Mouse (Mus musculus): ENCODE results near the gene Hist1h3g. TPM values are rescaled to one million over a fixed set of nuclear protein-coding genes. Genes with fewer than 3 reads are reported as not detected.
"Not testable (repeated sequence)": the region's sequence is repeated elsewhere in the genome, so short reads cannot be mapped to it uniquely, and the experiment has no call there.

Gene Hist1h3g
- polyA plus RNA-seq, 1 experiment = 16.1 TPM

- Histone ChIP-seq H3K27ac (ENCODE audit: control insufficient read depth, insufficient read depth, low read depth, low read length, poor library complexity) (peak within 1 kb of the TSS; percentile 98), H3K4me3 (replicated peaks; ENCODE audit: control insufficient read depth, low read depth, low read length) (peak within 1 kb of the TSS; percentile 78)
- TF ChIP-seq POLR2A (IDR thresholded peaks at IDR 0.05; ENCODE audit: borderline replicate concordance, control insufficient read depth, low read depth, low read length) = peak; percentile 92
- WGBS = under 1% methylated on average over 42 of the region's 42 CpGs
- not testable (repeated sequence) for H3K4me1 ChIP-seq (ENCODE audit: control insufficient read depth, insufficient read depth, low read length)
These were observed 7.9 kb downstream of the Hist1h3g start, which contains the start of gene Hist1h2bh for GRCm38 (mm10) chr13:23542999-23543607. Hist1h2bh (minus strand) TSS chr13:23543392.

- under 1% methylated on average over 32 of the region's 45 CpGs for WGBS
- Histone ChIP-seq H3K27ac (ENCODE audit: control insufficient read depth, insufficient read depth, low read depth, low read length, poor library complexity) (peak within 1 kb of the TSS; percentile 98), H3K4me1 (ENCODE audit: control insufficient read depth, insufficient read depth, low read length) (no peaks in the 10 kb centered on the region), H3K4me3 (replicated peaks; ENCODE audit: control insufficient read depth, low read depth, low read length) (peak within 1 kb of the TSS; percentile 78)
- no peak for TF ChIP-seq CTCF (IDR thresholded peaks at IDR 0.05; ENCODE audit: control insufficient read depth, insufficient read depth, low read length)
- TF ChIP-seq POLR2A (IDR thresholded peaks at IDR 0.05; ENCODE audit: borderline replicate concordance, control insufficient read depth, low read depth, low read length) = peak; percentile 96
These were observed 9.0 kb downstream of the Hist1h3g start, which contains the start of gene Hist1h3f for GRCm38 (mm10) chr13:23543965-23544786. Hist1h3f (plus strand) TSS chr13:23544052.

- 1% methylated on average over 11 of the region's 14 CpGs for WGBS
These were observed 9.5 kb downstream of the Hist1h3g start for GRCm38 (mm10) chr13:23544787-23545120.

GRCm38 (mm10) chr13:23546694-23547093, 11.5 kb downstream of the Hist1h3g start:
- H3K4me3 ChIP-seq (replicated peaks; ENCODE audit: control insufficient read depth, low read depth, low read length) = no peak overlapping the region
- 84% methylated on average over 5 of the region's 5 CpGs for WGBS
- H3K27ac ChIP-seq (ENCODE audit: control insufficient read depth, insufficient read depth, low read depth, low read length, poor library complexity) = no peak overlapping the region
- TF ChIP-seq POLR2A (IDR thresholded peaks at IDR 0.05; ENCODE audit: borderline replicate concordance, control insufficient read depth, low read depth, low read length) (no peak), CTCF (IDR thresholded peaks at IDR 0.05; ENCODE audit: control insufficient read depth, insufficient read depth, low read length) (no peak)
- no peaks in the 10 kb centered on the region for H3K4me1 ChIP-seq (ENCODE audit: control insufficient read depth, insufficient read depth, low read length)

More at GRCm38 (mm10) chr13:23544787-23545120, 9.5 kb downstream of the Hist1h3g start:
- Histone ChIP-seq H3K27ac (ENCODE audit: control insufficient read depth, insufficient read depth, low read depth, low read length, poor library complexity) (peak overlapping the region; percentile 97), H3K4me3 (replicated peaks; ENCODE audit: control insufficient read depth, low read depth, low read length) (peak overlapping the region; percentile 37)
- not testable (repeated sequence) for H3K4me1 ChIP-seq (ENCODE audit: control insufficient read depth, insufficient read depth, low read length)

GRCm38 (mm10) chr13:23550761-23551145, 15.5 kb downstream of the Hist1h3g start:
- peak overlapping the region; percentile 96 for H3K27ac ChIP-seq (ENCODE audit: control insufficient read depth, insufficient read depth, low read depth, low read length, poor library complexity)
- H3K4me3 ChIP-seq (replicated peaks; ENCODE audit: control insufficient read depth, low read depth, low read length) = peak overlapping the region; percentile 64
- TF ChIP-seq CTCF (IDR thresholded peaks at IDR 0.05; ENCODE audit: control insufficient read depth, insufficient read depth, low read length) = no peak
- TF ChIP-seq POLR2A (IDR thresholded peaks at IDR 0.05; ENCODE audit: borderline replicate concordance, control insufficient read depth, low read depth, low read length) = no peak
- 6% methylated on average over 3 of the region's 3 CpGs for WGBS
- H3K4me1 ChIP-seq (ENCODE audit: control insufficient read depth, insufficient read depth, low read length) = no peaks in the 10 kb centered on the region

GRCm38 (mm10) chr13:23551146-23551834, 16.1 kb downstream of the Hist1h3g start, which contains the start of gene Hist1h4f:
Hist1h4f (minus strand) TSS chr13:23551648.
- not testable (repeated sequence) for H3K4me1 ChIP-seq (ENCODE audit: control insufficient read depth, insufficient read depth, low read length)
- TF ChIP-seq CTCF (IDR thresholded peaks at IDR 0.05; ENCODE audit: control insufficient read depth, insufficient read depth, low read length) = peak; percentile 31; the same call in 1 of the 2 replicates
- peak; percentile 99 for TF ChIP-seq POLR2A (IDR thresholded peaks at IDR 0.05; ENCODE audit: borderline replicate concordance, control insufficient read depth, low read depth, low read length)
- under 1% methylated on average over 47 of the region's 47 CpGs for WGBS
- H3K27ac ChIP-seq (ENCODE audit: control insufficient read depth, insufficient read depth, low read depth, low read length, poor library complexity) = peak within 1 kb of the TSS; percentile 96
- peak within 1 kb of the TSS; percentile 64 for H3K4me3 ChIP-seq (replicated peaks; ENCODE audit: control insufficient read depth, low read depth, low read length)

GRCm38 (mm10) chr13:23551931-23552914, 17.0 kb downstream of the Hist1h3g start:
- Histone ChIP-seq H3K4me1 (ENCODE audit: control insufficient read depth, insufficient read depth, low read length) (no peaks in the 10 kb centered on the region), H3K27ac (ENCODE audit: control insufficient read depth, insufficient read depth, low read depth, low read length, poor library complexity) (peak overlapping the region; percentile 45; the same call in 1 of the 2 replicates), H3K4me3 (replicated peaks; ENCODE audit: control insufficient read depth, low read depth, low read length) (no peak overlapping the region)
- TF ChIP-seq POLR2A (IDR thresholded peaks at IDR 0.05; ENCODE audit: borderline replicate concordance, control insufficient read depth, low read depth, low read length) = no peak
- TF ChIP-seq CTCF (IDR thresholded peaks at IDR 0.05; ENCODE audit: control insufficient read depth, insufficient read depth, low read length) = no peak
- WGBS = 45% methylated on average over 8 of the region's 8 CpGs

All from bone marrow, adult 2 months (tissue).